Mouse (Mus musculus) C2C12 (cell line): ENCODE results near the gene Susd4. TPM values are rescaled to one million over a fixed set of nuclear protein-coding genes. Genes with fewer than 3 reads are reported as not detected.

Experiments used
- H3K27me3 ChIP-seq: one replicate; pipeline ENCODE4 v1.6.1; 2011; ENCODE audit not compliant: control insufficient read depth, insufficient read depth, insufficient read length
- H3K36me3 ChIP-seq: one replicate; pipeline ENCODE4 v1.6.1; 2011; ENCODE audit not compliant: control insufficient read depth, insufficient read depth
- H3K4me3 ChIP-seq: one replicate; pipeline ENCODE4 v1.5.1; 2011; ENCODE audit warnings: mild to moderate bottlenecking, control low read depth; ENCODE audit not compliant: poor library complexity, insufficient read depth, severe bottlenecking
- H3K79me2 ChIP-seq: one replicate; pipeline ENCODE4 v1.6.1; 2011; ENCODE audit not compliant: control insufficient read depth, insufficient read depth
- H3K79me3 ChIP-seq: one replicate; pipeline ENCODE4 v1.6.1; 2011; ENCODE audit warnings: low read depth, control low read depth
- H3ac ChIP-seq: one replicate; pipeline ENCODE3; 2011; ENCODE audit warnings: low read depth; ENCODE audit not compliant: control insufficient read depth, insufficient read length
- CEBPB ChIP-seq: IDR thresholded peaks from one replicate; pipeline ENCODE4 v1.6.1; 2011; ENCODE audit warnings: low read depth, mild to moderate bottlenecking, control low read depth, moderate library complexity
- CTCF ChIP-seq: IDR thresholded peaks from one replicate; pipeline ENCODE4 v1.5.1; 2011; ENCODE audit not compliant: control insufficient read depth, insufficient read depth, insufficient read length
- FOSL1 ChIP-seq: IDR thresholded peaks from one replicate; pipeline ENCODE4 v1.8.0; 2011; ENCODE audit warnings: mild to moderate bottlenecking, low read length; ENCODE audit not compliant: poor library complexity, insufficient read depth, severe bottlenecking
- MAX ChIP-seq: IDR thresholded peaks from one replicate; pipeline ENCODE4 v1.6.1; 2011; ENCODE audit warnings: mild to moderate bottlenecking, control low read depth
- MYOD1 ChIP-seq: IDR thresholded peaks from one replicate; pipeline ENCODE4 v1.6.1; 2011; ENCODE audit warnings: low read depth; ENCODE audit not compliant: control insufficient read depth, insufficient read length
- MYOG ChIP-seq: IDR thresholded peaks from one replicate; pipeline ENCODE4 v1.6.1; 2011; ENCODE audit not compliant: control insufficient read depth, insufficient read length; ENCODE audit errors: extremely low read depth
- USF1 ChIP-seq: IDR thresholded peaks from one replicate; pipeline ENCODE4 v1.6.1; 2011; ENCODE audit warnings: low read depth, mild to moderate bottlenecking, control low read depth, moderate library complexity
- polyA plus RNA-seq: library from polyadenylated mRNA; unstranded; fragments of >200 nt; fragmentation: generic; extraction: Trizol; gene quantifications from one replicate; pipeline ENCODE4 v1.2.1, GENCODE M21; 2012; ENCODE audit warnings: missing spikeins

Susd4 gene
- polyA plus RNA-seq, 1 experiment = 0.07 TPM

DNA sequence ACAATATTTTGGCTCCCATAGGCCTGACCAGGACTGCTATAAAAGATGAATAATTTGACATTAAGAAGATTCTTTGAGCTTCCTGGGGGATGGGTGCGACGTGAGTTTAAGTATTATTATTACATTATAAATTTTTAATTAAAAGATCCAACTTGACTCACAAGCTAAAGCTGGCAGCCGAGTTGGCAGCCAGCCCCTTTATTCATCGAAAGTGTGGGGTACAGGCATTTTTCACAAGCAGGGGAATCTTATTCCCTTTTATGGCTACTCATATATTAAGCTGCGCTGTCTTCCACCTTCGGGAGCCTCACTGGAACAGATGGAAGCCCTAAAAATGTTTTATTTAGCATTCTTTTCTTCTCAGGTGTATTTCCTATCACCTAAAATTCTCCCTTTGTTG lies 76.9 kb downstream of the Susd4 start:
- TF ChIP-seq FOSL1 (no peak), CTCF (no peak), MYOD1 (no peak), MAX (no peak), USF1 (no peak), CEBPB (no peak), MYOG (no peak)
- Histone ChIP-seq H3ac (no peak overlapping the region), H3K27me3 (peaks cover 4% of the 10 kb centered on the region), H3K79me3 (no peaks in the 10 kb centered on the region), H3K79me2 (no peaks in the 10 kb centered on the region), H3K4me3 (no peak overlapping the region), H3K36me3 (no peaks in the 10 kb centered on the region)

DNA sequence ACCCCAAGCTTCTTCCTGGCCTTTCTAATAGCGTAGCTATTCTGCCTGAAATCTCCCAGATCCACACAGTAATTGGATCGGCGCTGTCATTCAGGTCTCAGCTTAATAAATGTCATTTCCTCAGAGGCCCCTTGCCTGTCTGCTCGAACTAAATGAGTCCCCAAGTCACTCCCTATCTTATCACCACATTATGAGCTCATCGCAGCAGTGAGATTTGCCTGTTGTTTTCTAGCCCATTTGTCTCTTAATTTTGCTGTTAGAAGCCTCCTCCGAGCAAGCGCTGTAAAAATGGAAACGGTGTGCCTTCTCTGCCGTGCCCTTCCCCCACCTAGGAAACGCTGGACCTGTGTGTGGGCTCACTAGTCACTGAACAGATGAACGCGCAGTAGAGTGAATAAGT lies 85.9 kb downstream of the Susd4 start:
- TF ChIP-seq USF1 (no peak), FOSL1 (no peak), CEBPB (no peak), MYOG (no peak), MYOD1 (no peak), CTCF (no peak), MAX (no peak)
- Histone ChIP-seq H3ac (no peak overlapping the region), H3K4me3 (no peak overlapping the region)

DNA sequence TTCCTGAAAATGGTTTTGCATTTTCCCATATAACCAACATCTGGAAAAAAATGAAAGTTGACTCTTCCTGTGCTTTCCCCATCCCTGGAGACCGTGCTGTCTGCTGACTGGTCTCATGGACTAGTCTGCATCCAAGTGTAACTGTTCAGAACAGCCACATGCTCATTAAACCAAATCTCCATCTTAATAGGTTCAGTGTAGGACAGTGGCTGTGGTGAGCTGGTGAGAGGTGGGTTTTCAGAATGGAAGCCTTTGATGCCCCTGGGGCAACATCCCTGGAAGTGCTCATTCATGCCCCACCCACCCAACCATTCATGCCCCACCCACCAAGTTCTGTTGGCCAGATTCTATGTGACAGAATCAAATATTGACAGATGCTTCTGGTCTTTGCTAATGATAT lies 86.4 kb downstream of the Susd4 start:
- H3K79me2 ChIP-seq = no peaks in the 10 kb centered on the region
- H3K27me3 ChIP-seq = no peaks in the 10 kb centered on the region
- TF ChIP-seq CEBPB = no peak
- TF ChIP-seq CTCF = no peak
- TF ChIP-seq USF1 = no peak
- no peak for TF ChIP-seq MYOG
- no peak for TF ChIP-seq FOSL1
- no peak for TF ChIP-seq MYOD1
- TF ChIP-seq MAX = no peak
- no peak overlapping the region for H3ac ChIP-seq
- H3K79me3 ChIP-seq = no peaks in the 10 kb centered on the region
- no peak overlapping the region for H3K4me3 ChIP-seq
- no peaks in the 10 kb centered on the region for H3K36me3 ChIP-seq

More for the DNA sequence above, 85.9 kb downstream of the Susd4 start:
- Histone ChIP-seq H3K27me3 (no peaks in the 10 kb centered on the region), H3K79me2 (no peaks in the 10 kb centered on the region), H3K79me3 (no peaks in the 10 kb centered on the region), H3K36me3 (no peaks in the 10 kb centered on the region)

DNA sequence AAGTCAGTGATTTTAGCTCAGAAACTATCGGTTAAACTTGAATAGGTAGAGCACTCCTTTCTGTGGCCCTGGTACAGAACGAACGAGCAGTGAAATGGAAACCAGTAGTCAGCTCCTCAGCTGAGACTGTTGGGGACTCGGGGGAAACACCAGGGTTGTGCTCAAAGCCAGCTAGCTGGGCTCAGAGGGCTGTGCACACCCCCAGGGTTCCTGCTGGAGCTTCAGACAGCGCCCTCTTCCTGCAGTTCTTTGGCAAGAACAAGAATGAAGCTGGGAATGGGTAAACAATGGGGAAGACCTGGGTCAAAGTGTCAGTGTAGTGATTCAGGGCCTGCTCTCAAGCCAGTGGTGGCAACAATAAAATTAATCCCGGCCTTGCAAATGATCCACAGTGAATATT lies 88.5 kb downstream of the Susd4 start:
- Histone ChIP-seq H3K79me3 (no peaks in the 10 kb centered on the region), H3ac (no peak overlapping the region), H3K36me3 (no peaks in the 10 kb centered on the region), H3K79me2 (no peaks in the 10 kb centered on the region), H3K27me3 (peaks cover 7% of the 10 kb centered on the region), H3K4me3 (no peak overlapping the region)
- TF ChIP-seq CEBPB (no peak), MYOD1 (no peak), MYOG (no peak), CTCF (no peak), FOSL1 (no peak), MAX (no peak), USF1 (no peak)

- Histone ChIP-seq H3K36me3 (no peaks in the 10 kb centered on the region), H3K27me3 (peaks cover 10% of the 10 kb centered on the region), H3ac (no peak overlapping the region), H3K79me2 (no peaks in the 10 kb centered on the region), H3K79me3 (no peaks in the 10 kb centered on the region), H3K4me3 (no peak overlapping the region)
- TF ChIP-seq USF1 (no peak), FOSL1 (no peak), MYOG (no peak), MYOD1 (no peak), MAX (no peak), CTCF (no peak), CEBPB (no peak)
Measured at GRCm38 (mm10) chr1:182856636-182857035, 93.0 kb downstream of the Susd4 start.

DNA sequence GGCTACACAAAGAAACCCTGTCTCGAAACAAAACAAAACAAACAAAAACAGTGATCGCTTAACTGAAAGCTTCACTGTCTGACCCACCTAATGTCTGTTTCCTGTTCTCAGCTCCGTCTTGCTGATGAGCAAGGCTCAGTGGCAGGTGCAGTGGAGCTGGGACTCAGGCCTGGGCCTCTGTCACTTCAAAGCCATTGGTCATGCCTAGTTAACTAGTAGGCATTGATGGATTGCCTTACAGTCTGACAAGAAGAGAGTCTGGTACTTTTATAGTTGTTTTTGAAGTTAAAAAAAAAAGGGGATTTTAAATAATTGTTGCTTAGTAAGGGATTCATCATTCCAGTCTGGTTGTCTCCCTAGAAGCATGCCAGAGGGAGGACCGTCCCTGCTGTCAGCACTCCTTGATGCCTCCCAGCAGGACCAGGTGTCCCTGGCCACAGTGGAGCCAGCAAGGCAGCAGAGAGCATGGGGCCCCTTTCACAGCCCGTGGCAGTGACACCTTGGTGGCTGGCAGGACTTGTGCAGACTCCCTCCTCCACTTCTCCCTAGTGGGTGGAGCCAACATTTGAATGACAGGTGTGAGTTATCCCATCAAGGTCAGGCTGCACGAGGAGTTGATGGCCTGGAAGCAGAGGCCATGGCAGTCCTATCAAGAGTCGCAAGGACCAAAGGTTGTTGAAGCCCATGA lies 98.2 kb downstream of the Susd4 start:
- no peaks in the 10 kb centered on the region for H3K79me2 ChIP-seq
- H3K4me3 ChIP-seq = no peak overlapping the region
- H3ac ChIP-seq = no peak overlapping the region
- TF ChIP-seq USF1 = no peak
- TF ChIP-seq CEBPB = no peak
- no peak for TF ChIP-seq CTCF
- no peaks in the 10 kb centered on the region for H3K79me3 ChIP-seq
- H3K27me3 ChIP-seq = peaks cover 14% of the 10 kb centered on the region
- no peaks in the 10 kb centered on the region for H3K36me3 ChIP-seq

DNA sequence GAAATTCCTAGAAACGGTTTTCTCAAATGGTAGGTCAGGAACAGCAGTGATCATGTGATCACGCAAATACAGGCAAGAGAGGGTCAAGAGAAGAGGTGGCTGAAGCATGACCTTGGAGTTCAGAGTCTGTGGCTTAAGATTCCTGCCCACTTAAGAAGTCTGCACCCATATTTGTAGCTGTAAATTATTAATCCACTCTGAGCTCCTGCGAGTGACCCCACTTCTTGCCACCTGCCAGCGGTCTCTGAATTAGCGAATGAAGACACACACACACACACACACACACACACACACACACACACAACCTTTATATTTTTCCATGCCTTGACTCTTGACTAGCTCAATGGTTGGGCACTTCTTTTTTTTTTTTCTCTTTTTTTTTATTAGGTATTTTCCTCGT lies 99.7 kb downstream of the Susd4 start:
- Histone ChIP-seq H3K79me3 (no peaks in the 10 kb centered on the region), H3K36me3 (no peaks in the 10 kb centered on the region), H3K4me3 (no peak overlapping the region), H3ac (no peak overlapping the region), H3K79me2 (no peaks in the 10 kb centered on the region), H3K27me3 (peaks cover 7% of the 10 kb centered on the region)
- TF ChIP-seq MAX (no peak), FOSL1 (no peak), MYOD1 (no peak)
